Mouse (Mus musculus): ENCODE measurements around the gene Hist1h2ae. TPM values are rescaled to one million over a fixed set of nuclear protein-coding genes. Genes with fewer than 3 reads are reported as not detected.

The Hist1h2ae gene
- polyA plus RNA-seq (2016; fragmentation: Nextera tagmentation; extraction: Ambion mirVana) = 67.4 and 81.6 TPM in 2 replicates

DNA sequence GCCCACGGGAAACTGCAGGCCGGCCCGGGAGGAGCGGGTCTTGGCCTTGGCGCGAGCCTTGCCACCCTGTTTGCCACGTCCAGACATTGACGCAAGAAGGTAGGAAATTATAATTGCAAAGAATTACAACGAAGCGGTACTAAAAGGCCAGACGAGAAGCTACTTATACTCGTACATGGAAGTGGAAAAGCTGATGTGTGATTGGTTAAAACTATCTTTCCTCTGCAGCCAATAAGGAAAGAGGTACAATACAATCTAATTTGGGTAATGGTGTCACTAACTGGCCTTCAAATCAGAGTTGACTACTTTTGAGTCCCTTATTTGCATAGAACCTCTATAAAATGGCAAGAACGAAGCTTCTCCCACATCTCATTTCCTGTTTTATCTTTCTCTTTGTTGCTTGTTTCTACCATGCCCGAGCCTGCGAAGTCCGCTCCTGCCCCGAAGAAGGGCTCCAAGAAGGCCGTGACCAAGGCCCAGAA is at the start of gene Hist1h2ae, which contains the start of gene Hist1h2bg:
Hist1h2ae (minus strand) TSS at position 199 of the 482 bp plus-strand sequence.
Hist1h2bg (plus strand) TSS at position 375 of the 482 bp plus-strand sequence.
- Histone ChIP-seq H3K4me1 (peaks cover 21% of the 10 kb centered on the region), H3K9me3 (replicated peaks) (no peaks in the 10 kb centered on the region), H3K9ac (peak within 1 kb of the TSS; percentile 71), H3K36me3 (no peaks in the 10 kb centered on the region), H3K27ac (peak within 1 kb of the TSS; percentile 96), H3K4me2 (replicated peaks) (peak within 1 kb of the TSS; percentile 81), H3K4me3 (peak within 1 kb of the TSS; percentile 45), H3K27me3 (no peaks in the 10 kb centered on the region)
- 0% methylated on average over 18 of the region's 18 CpGs for WGBS
- ATAC-seq (ENCODE audit: low FRiP score) = peak; percentile 93

DNA sequence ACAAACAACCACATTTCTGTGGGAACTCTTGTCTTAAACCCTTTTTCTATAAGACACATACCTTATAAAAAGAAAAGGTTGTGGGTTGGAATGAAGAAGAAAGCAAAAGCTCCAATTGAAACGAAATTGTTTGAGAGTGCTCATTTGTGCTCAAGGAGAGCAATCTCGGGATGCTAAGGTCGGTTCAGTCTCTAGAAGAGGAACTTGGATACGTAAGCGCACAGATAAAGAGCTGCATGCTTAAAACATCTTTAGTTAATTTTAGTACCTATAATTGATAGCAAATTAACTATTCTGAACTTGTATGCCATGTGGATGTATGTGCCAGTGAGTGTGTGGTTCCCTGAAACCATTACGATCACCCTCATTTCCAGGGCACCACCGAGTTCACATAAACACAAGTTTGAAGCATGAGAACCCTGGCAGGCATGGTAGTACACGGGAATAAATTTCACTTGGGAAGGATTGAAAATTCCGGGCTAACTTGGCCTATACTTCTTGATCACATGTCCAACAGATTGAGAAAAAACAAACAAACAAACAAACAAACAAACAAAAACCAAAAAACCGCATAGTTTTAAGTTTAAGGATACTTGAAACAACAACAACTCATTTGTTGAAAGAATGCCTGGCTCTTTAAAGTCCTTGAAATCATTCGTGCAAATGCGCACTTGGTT is 49.2 kb upstream of the Hist1h2ae start:
- Histone ChIP-seq H3K9me3 (replicated peaks) (no peaks in the 10 kb centered on the region), H3K9ac (peak overlapping the region; percentile 86), H3K27me3 (no peaks in the 10 kb centered on the region), H3K4me3 (peak overlapping the region; percentile 61), H3K4me2 (replicated peaks) (peak overlapping the region; percentile 94), H3K4me1 (peaks cover 6% of the 10 kb centered on the region), H3K27ac (peak overlapping the region; percentile 97), H3K36me3 (no peaks in the 10 kb centered on the region)
- WGBS = 56% methylated on average over 12 of the region's 12 CpGs
- ATAC-seq (ENCODE audit: low FRiP score) = no peak

DNA sequence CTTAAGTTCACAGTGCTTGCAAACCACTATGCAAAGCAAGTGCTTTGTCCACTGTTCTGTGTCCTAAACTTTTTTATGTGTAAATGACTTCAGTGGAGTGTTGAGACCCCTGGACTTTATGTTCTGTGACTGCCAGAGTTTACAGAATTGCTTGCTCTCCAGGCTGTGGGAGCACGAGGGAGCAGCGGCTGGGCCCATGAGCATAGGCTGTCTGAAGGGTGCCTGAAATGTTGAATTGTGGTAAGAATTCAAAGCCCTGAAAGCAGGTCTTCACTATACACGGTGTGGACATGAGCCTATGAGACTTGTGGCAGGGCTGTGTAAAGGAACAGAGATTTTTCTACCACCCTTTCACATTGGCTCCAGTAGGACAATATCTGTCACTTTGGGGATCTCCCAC is 40.6 kb upstream of the Hist1h2ae start:
- H3K9ac ChIP-seq = no peak overlapping the region
- WGBS = 92% methylated on average over 3 of the region's 3 CpGs
- H3K4me3 ChIP-seq = no peak overlapping the region
- no peak overlapping the region for H3K4me2 ChIP-seq (replicated peaks)
- no peaks in the 10 kb centered on the region for H3K36me3 ChIP-seq
- no peak overlapping the region for H3K27ac ChIP-seq
- no peaks in the 10 kb centered on the region for H3K27me3 ChIP-seq
- no peaks in the 10 kb centered on the region for H3K9me3 ChIP-seq (replicated peaks)
- H3K4me1 ChIP-seq = no peaks in the 10 kb centered on the region
- no peak for ATAC-seq (ENCODE audit: low FRiP score)

DNA sequence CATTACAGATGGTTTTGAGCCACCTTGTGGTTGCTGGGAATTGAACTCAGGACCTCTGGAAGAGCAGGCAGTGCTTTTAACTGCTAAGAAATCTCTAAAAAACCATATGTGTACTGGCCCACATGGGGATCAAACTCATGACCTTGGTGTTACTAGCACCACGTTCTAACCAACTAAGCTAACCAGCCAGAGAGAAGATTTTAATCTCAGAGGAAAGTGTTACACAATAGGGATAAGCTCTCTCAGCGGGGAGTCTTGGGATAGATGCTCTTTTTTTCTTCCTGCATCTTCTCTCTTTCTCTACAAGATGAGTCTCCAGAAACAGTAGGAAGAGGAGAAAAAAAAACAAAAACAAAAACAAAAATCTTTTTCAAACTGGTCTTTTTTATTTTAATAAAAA is 39.4 kb upstream of the Hist1h2ae start:
- WGBS = 77% methylated on average over 2 of the region's 2 CpGs

DNA sequence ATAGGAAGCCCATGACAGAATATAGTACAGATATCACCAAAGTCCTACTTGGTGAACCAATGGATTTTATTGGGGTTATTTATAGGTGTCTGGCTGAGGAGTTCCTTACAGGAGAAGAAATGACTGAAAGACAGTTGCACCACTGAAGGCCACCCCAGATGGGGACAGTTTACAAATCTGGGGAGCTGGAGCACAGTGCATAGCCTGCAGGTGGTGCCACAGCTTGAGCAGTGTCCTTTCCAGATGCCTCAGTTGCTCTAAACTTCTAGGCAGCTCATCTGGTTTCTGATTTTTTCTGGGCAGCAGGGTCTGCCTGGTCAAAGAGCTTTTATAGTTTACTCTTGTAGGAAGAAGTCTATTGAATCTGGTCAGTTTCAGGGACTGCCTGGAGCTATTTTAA is 38.8 kb upstream of the Hist1h2ae start:
- Histone ChIP-seq H3K4me3 (no peak overlapping the region), H3K4me1 (no peaks in the 10 kb centered on the region), H3K9me3 (replicated peaks) (no peaks in the 10 kb centered on the region), H3K27me3 (no peaks in the 10 kb centered on the region), H3K4me2 (replicated peaks) (no peak overlapping the region), H3K36me3 (no peaks in the 10 kb centered on the region), H3K9ac (no peak overlapping the region), H3K27ac (no peak overlapping the region)
- ATAC-seq (ENCODE audit: low FRiP score) = no peak

More for the DNA sequence above, 39.4 kb upstream of the Hist1h2ae start:
- Histone ChIP-seq H3K4me1 (no peaks in the 10 kb centered on the region), H3K36me3 (no peaks in the 10 kb centered on the region), H3K4me2 (replicated peaks) (no peak overlapping the region), H3K4me3 (no peak overlapping the region), H3K27me3 (no peaks in the 10 kb centered on the region), H3K27ac (no peak overlapping the region), H3K9me3 (replicated peaks) (no peaks in the 10 kb centered on the region), H3K9ac (no peak overlapping the region)
- no peak for ATAC-seq (ENCODE audit: low FRiP score)

DNA sequence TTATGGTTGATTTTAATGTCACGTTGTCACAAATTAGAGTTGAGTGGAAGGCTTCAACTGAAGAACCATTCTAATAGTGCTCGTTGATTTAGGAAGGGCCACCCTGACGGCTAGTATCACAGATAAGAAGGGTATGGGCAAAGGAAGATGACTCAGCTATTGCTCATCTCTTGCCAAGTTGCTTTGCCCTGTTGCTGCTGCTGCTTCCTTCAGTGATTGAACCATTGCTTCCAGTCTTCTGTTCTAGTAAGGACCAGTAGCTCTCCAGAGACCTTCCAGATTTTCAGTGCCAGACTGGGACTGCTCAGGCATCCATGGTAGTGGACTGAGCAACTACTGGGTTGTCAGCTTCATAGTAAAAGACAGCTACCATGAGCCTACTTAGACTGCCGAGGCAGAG is 38.2 kb upstream of the Hist1h2ae start:
- Histone ChIP-seq H3K9me3 (replicated peaks) (no peaks in the 10 kb centered on the region), H3K4me2 (replicated peaks) (no peak overlapping the region), H3K27ac (no peak overlapping the region), H3K4me3 (no peak overlapping the region), H3K36me3 (no peaks in the 10 kb centered on the region), H3K27me3 (no peaks in the 10 kb centered on the region), H3K4me1 (no peaks in the 10 kb centered on the region), H3K9ac (no peak overlapping the region)
- no peak for ATAC-seq (ENCODE audit: low FRiP score)
- 86% methylated on average over 4 of the region's 4 CpGs for WGBS

DNA sequence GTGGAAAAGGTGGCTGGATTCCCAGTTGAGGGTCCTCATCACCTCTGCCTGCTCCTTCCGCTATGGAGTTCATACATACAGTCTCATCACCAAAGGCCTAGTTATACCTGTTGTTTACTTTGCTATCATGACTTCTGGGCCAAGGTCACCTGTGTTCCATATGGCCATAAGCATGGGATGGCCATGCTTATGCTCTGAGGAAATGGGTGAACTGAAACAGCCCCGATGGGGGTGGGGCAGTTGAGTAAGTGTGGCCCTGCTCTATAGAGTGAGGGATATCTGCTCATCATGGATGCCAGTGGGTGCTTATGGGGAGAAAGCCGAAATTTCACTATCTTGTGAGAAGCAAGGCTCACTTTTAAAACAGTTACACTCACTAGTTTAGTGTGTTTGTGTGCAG is 34.0 kb upstream of the Hist1h2ae start:
- H3K4me1 ChIP-seq = no peaks in the 10 kb centered on the region
- no peak overlapping the region for H3K9ac ChIP-seq
- no peaks in the 10 kb centered on the region for H3K9me3 ChIP-seq (replicated peaks)
- no peak overlapping the region for H3K4me2 ChIP-seq (replicated peaks)
- H3K27ac ChIP-seq = no peak overlapping the region
- H3K4me3 ChIP-seq = no peak overlapping the region
- 87% methylated on average over 3 of the region's 3 CpGs for WGBS
- H3K36me3 ChIP-seq = no peaks in the 10 kb centered on the region
- H3K27me3 ChIP-seq = no peaks in the 10 kb centered on the region
- no peak for ATAC-seq (ENCODE audit: low FRiP score)

DNA sequence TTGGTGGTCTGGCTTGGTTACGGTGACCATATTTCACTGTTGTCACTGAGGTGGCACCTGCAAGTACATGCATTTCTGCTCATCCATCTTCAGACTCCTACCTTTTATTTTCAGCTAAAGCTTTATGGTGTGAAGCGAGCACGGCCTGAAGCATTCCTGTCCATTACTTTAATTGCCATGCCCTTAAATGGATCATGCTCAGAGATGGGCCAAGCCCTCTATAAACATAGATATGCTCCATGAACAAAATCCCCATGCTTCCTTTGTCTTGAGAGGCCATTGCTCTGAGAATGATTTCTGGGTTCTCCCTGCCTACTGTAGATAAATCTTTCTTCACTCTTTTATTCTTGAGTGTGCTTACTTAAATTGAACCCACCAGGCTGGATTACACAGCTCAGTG is 33.4 kb upstream of the Hist1h2ae start:
- H3K9ac ChIP-seq = no peak overlapping the region
- H3K27ac ChIP-seq = no peak overlapping the region
- no peaks in the 10 kb centered on the region for H3K36me3 ChIP-seq
- H3K4me2 ChIP-seq (replicated peaks) = no peak overlapping the region
- WGBS = 100% methylated on average over 3 of the region's 3 CpGs
- no peaks in the 10 kb centered on the region for H3K27me3 ChIP-seq
- no peaks in the 10 kb centered on the region for H3K9me3 ChIP-seq (replicated peaks)
- ATAC-seq (ENCODE audit: low FRiP score) = no peak
- H3K4me1 ChIP-seq = no peaks in the 10 kb centered on the region
- no peak overlapping the region for H3K4me3 ChIP-seq

DNA sequence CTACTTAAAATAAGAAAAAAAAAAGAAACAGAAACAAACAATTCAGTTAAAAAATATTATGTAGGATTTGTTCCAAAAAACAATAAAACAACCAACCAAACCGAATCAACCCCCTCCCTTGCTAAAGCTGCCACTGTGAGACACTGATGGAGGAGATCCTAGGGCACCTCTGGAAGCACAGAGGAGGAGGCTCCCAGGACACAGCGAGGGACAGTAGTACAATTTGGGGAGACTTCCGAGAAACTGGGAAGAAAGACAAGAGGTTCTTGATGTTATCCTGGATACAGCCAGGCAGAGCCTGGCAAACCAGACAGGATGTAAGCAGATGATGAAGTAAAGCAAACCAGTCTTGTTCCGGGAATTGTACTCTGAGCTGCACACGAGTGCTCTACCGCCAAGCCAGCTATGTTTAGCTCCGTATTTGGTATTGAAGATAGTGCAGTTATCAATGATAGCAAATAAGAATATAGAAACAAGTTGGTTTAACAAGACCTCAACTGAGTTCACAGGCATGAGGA is 32.2 kb upstream of the Hist1h2ae start:
- 81% methylated on average over 7 of the region's 7 CpGs for WGBS
- Histone ChIP-seq H3K27me3 (no peaks in the 10 kb centered on the region), H3K4me3 (no peak overlapping the region), H3K36me3 (no peaks in the 10 kb centered on the region), H3K27ac (no peak overlapping the region), H3K9ac (no peak overlapping the region), H3K4me2 (replicated peaks) (no peak overlapping the region), H3K4me1 (no peaks in the 10 kb centered on the region), H3K9me3 (replicated peaks) (no peaks in the 10 kb centered on the region)
- no peak for ATAC-seq (ENCODE audit: low FRiP score)

DNA sequence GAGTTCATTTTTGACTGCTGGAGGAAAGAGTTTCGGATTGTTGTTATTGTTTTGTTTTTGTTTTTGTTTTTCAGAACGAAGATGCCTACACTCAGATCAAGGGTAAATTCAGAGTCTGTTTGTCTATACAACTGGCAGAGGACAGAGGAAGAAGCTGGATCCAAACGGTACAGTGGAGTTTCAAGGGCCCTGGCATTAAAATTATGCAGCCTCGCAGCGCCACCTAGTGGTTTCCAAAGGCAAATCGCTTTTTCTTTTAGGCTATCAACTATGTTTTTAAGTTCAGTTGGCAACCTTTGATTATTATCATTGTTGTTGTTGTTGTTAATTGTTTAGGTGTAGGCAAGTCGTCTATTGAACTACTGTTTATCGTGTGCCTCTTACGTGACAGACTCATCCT is 26.9 kb upstream of the Hist1h2ae start:
- 8% methylated on average over 9 of the region's 9 CpGs for WGBS
- Histone ChIP-seq H3K9me3 (replicated peaks) (no peaks in the 10 kb centered on the region), H3K4me1 (no peaks in the 10 kb centered on the region), H3K36me3 (no peaks in the 10 kb centered on the region), H3K9ac (no peak overlapping the region), H3K27me3 (no peaks in the 10 kb centered on the region), H3K4me2 (replicated peaks) (no peak overlapping the region), H3K4me3 (no peak overlapping the region), H3K27ac (no peak overlapping the region)
- no peak for ATAC-seq (ENCODE audit: low FRiP score)

DNA sequence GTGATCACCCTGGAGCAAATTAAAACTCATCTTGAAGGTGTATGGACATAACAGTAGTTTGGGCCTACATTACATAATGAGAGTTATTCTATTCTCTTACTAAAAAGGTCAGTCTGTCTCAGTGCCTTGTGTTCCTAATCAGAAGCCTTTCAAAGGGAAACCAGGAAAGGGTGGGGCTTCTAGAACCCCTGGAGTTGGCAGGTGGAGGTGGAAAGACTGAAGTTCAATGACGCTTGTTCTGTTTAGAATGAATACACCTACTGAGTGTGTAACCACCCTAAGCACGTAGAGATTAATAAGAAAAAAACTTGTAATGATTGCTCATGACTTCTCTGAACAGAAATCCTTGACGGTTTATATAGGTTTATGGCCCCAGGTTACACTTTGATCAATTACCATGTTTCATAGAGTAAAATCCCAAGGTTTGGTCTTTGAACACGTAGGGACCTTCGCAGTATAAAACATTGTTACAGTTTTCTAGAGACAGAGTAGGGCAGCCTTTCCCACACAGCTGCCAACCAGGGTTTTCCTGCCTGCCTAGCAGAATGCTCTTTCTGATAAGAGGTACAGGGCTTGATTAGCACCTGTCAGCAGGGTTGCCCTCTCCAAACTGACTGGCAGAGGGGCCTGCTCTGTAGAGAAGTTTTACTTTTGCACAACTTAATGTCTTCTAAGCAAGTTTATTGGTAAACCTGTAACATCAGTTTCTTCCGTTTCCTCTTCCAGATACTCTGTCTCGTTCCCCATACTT is 24.8 kb upstream of the Hist1h2ae start:
- H3K4me2 ChIP-seq (replicated peaks) = no peak overlapping the region
- H3K9me3 ChIP-seq (replicated peaks) = no peaks in the 10 kb centered on the region
- no peaks in the 10 kb centered on the region for H3K27me3 ChIP-seq
- H3K4me1 ChIP-seq = no peaks in the 10 kb centered on the region
- no peaks in the 10 kb centered on the region for H3K36me3 ChIP-seq
- 89% methylated on average over 7 of the region's 7 CpGs for WGBS
- no peak overlapping the region for H3K27ac ChIP-seq
- H3K4me3 ChIP-seq = no peak overlapping the region
- ATAC-seq (ENCODE audit: low FRiP score) = no peak
- H3K9ac ChIP-seq = no peak overlapping the region

DNA sequence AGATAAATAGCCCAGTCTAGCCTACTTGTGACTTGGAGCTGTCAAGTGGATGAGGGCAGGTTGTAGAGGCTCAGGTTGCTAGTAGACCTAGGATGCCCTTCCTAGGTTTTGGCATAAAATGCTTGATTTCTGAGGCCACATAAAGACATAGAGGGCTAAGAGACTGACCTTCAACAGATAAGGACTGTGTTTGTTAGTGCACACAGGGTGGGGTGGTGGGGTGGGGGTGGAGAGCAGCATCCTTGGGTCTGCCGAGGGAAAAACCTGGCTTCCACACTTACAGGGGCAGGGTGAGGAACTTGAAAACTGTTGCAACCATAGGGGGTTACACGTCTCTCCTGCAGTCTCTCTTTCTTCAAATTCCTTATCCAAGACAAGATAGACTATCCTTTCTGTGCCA is 24.2 kb upstream of the Hist1h2ae start:
- WGBS = 77% methylated on average over 2 of the region's 2 CpGs
- Histone ChIP-seq H3K27me3 (no peaks in the 10 kb centered on the region), H3K4me3 (no peak overlapping the region), H3K4me2 (replicated peaks) (no peak overlapping the region), H3K9me3 (replicated peaks) (no peaks in the 10 kb centered on the region), H3K4me1 (no peaks in the 10 kb centered on the region), H3K36me3 (no peaks in the 10 kb centered on the region), H3K27ac (no peak overlapping the region), H3K9ac (no peak overlapping the region)
- ATAC-seq (ENCODE audit: low FRiP score) = no peak
